ENCODE assay signal across 8 mouse cellular contexts in the genomic region with DNA sequence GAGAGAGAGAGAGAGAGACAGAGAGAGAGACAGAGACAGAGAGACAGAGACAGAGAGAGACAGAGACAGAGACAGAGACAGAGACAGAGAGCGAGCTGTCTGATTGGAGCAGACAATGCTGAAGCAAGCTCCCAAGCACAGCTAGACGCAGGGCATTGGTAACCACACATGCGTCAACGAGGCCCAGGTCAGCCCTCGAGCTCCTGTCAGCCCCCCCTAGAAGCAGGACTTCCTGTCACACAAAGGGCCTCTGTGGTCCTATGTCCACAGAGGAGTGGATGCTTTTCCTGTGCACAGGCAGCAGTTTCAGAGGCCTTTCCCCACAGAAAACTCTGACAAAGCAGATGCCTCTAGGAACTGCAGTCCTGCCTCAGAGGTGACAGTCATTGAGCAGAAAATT. TPM values are rescaled to one million over a fixed set of nuclear protein-coding genes. Genes with fewer than 3 reads are reported as not detected.
DNase-seq lines count a peak whose midpoint lies in the region; ATAC-seq and TF ChIP-seq lines count a peak whose summit lies in the region.

No protein-coding gene starts in this region.

- H3K4me1 ChIP-seq in heart, embryonic 10.5 days = peaks cover 62% of the 10 kb centered on the region
- H3K4me1 ChIP-seq in embryonic fibroblast, embryonic 13.5 days (ENCODE audit: control insufficient read depth, insufficient read depth, low read length) = peaks cover 18% of the 10 kb centered on the region
- H3K4me1 ChIP-seq in limb, embryonic 14.5 days (ENCODE audit: control insufficient read depth, insufficient read depth, low read length) = 0 out of 2 replicates have a peak, but pooled peaks cover 11% of the 10 kb centered on the region

- H3K9ac ChIP-seq in limb, embryonic 14.5 days (ENCODE audit: low read depth, low read length, severe bottlenecking) = peak overlapping the region; percentile 31

- H3K27me3 ChIP-seq in heart, embryonic 10.5 days (ENCODE audit: insufficient read depth, poor library complexity, severe bottlenecking) = no peaks in the 10 kb centered on the region
- H3K27me3 ChIP-seq in limb, embryonic 14.5 days (ENCODE audit: control insufficient read depth, insufficient read depth, low read length) = no peaks in the 10 kb centered on the region

- peak overlapping the region; percentile 69 for H3K27ac ChIP-seq in heart, embryonic 10.5 days
- peak overlapping the region; percentile 59; the same call in 1 of the 2 replicates for H3K27ac ChIP-seq in embryonic fibroblast, embryonic 13.5 days (ENCODE audit: insufficient read depth, low read length)
- peak overlapping the region; percentile 48; the same call in 1 of the 2 replicates for H3K27ac ChIP-seq in limb, embryonic 14.5 days (replicated peaks; ENCODE audit: low read depth, low read length)

- TF ChIP-seq CTCF in embryonic fibroblast, embryonic 13.5 days (IDR thresholded peaks at IDR 0.05; ENCODE audit: borderline replicate concordance, insufficient read depth, low read length) = no peak

- H3K36me3 ChIP-seq in heart, embryonic 10.5 days = no peaks in the 10 kb centered on the region
- no peaks in the 10 kb centered on the region for H3K36me3 ChIP-seq in limb, embryonic 14.5 days (ENCODE audit: control insufficient read depth, insufficient read depth, low read length)

- no peak for TF ChIP-seq POLR2A in embryonic fibroblast, embryonic 13.5 days (IDR thresholded peaks at IDR 0.05; ENCODE audit: low read depth, low read length)
- TF ChIP-seq POLR2A in limb, embryonic 14.5 days (IDR thresholded peaks at IDR 0.05; ENCODE audit: borderline replicate concordance, extremely low read depth, insufficient read depth, insufficient read length) = no peak

- intact Hi-C loops in heart, postnatal 25 days (cut with DNase I) = no loop called here
- intact Hi-C loops in left cerebral cortex, postnatal 4 days (cut with DNase I) = no loop called here

- no peak for ATAC-seq in limb, embryonic 14.5 days (ENCODE audit: low FRiP score, low read depth)
- no peak for ATAC-seq in activated CD4-positive, CD25-positive, alpha-beta regulatory T cell, adult 4 months

- H3K4me2 ChIP-seq in limb, embryonic 14.5 days (replicated peaks; ENCODE audit: low read depth, low read length, severe bottlenecking) = no peak overlapping the region

- H3K9me3 ChIP-seq in heart, embryonic 10.5 days = no peaks in the 10 kb centered on the region
- no peaks in the 10 kb centered on the region for H3K9me3 ChIP-seq in limb, embryonic 14.5 days (ENCODE audit: control insufficient read depth, low read length)

- DNase-seq in heart, embryonic 10.5 days (ENCODE audit: low spot score) = no peak
- DNase-seq in heart, postnatal 25 days (ENCODE audit: low spot score) = no peak
- peak; percentile 23 for DNase-seq in T-cell, adult 2 months (ENCODE audit: low spot score)
- DNase-seq in limb, embryonic 14.5 days (ENCODE audit: low spot score) = no peak
- no peak for DNase-seq in cerebellum, postnatal 25 days
- DNase-seq in left cerebral cortex, postnatal 4 days = no peak

- WGBS in heart, embryonic 10.5 days = 38% methylated on average over 5 of the region's 5 CpGs
- 36% methylated on average over 5 of the region's 5 CpGs for WGBS in limb, embryonic 14.5 days

- H3K4me3 ChIP-seq in heart, embryonic 10.5 days = no peak overlapping the region
- H3K4me3 ChIP-seq in embryonic fibroblast, embryonic 13.5 days (ENCODE audit: insufficient read depth, low read length) = no peak overlapping the region
- H3K4me3 ChIP-seq in limb, embryonic 14.5 days (replicated peaks; ENCODE audit: low read length) = no peak overlapping the region

RNA-seq across cellular contexts. Expression of a gene that starts 38.6 kb away (rescaled TPM):
- polyA plus RNA-seq in heart, embryonic 10.5 days (2016; fragmentation: Nextera tagmentation; extraction: Ambion mirVana) = 81.9 and 82.4 TPM in 2 replicates
- total RNA-seq in heart, postnatal 25 days (2021) = 100 to 1,000 TPM; 179 to 215 TPM
- polyA plus RNA-seq in embryonic fibroblast, embryonic 13.5 days (2011; ENCODE audit: insufficient read length, low read depth, missing spikeins) = 62.0 and 75.6 TPM in 2 replicates
- 51.7 and 58.4 TPM in 2 replicates for polyA plus RNA-seq in limb, embryonic 14.5 days (2012; rRNA removed)
- polyA plus RNA-seq in limb, embryonic 14.5 days (2014; fragmentation: Nextera tagmentation; extraction: Ambion mirVana) = 41.6 and 43.3 TPM in 2 replicates
- polyA plus RNA-seq in activated CD4-positive, CD25-positive, alpha-beta regulatory T cell, adult 4 months (2017; shearing (Covaris generic)) = 10 to 100 TPM; 21.2 to 24.9 TPM
- 10 to 100 TPM; 23.2 to 24.9 TPM for total RNA-seq in left cerebral cortex, postnatal 4 days (2021)
